Comparison of ENCODE assay signal across 8 mouse cellular contexts in the genomic region with DNA sequence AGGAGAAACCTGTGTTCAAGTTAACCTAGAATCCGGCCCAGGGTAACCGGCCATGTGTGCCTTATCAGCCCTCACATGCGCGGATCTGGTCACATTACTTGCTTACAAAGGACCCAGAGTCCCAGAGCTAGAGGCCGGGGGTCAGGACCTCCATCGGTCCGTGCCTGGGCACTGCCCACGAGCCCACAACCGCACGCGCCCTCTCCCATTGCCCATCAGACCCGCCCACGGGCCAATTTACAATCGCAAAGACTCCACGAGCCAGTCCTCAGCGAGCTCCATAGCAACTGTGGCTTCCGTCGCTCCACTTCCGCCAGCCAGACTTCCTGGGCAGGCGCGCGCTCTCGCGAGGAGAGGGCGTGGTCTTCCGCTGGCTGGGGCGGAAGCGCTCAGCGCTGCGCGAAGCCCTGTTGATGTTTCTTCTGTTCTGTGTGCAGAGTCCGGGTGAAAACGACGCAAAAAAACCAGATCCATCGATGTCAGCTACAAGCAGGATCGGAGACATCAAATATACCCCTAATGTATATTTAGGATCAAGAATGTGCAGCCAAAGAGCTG. TPM values are rescaled to one million over a fixed set of nuclear protein-coding genes. Genes with fewer than 3 reads are reported as not detected.
A peak's percentile ranks its signal among the peaks of the same experiment; 100 is the strongest.
DNase-seq lines count a peak whose midpoint lies in the region; ATAC-seq and TF ChIP-seq lines count a peak whose summit lies in the region.

A gene (minus strand): TSS at position 326 of the 558 bp plus-strand sequence.

- no peak for TF ChIP-seq RAD21 in CH12.LX (IDR thresholded peaks at IDR 0.05; ENCODE audit: low read depth, low read length)

- peaks cover 13% of the 10 kb centered on the region for H3K79me2 ChIP-seq in CH12.LX (replicated peaks; ENCODE audit: control insufficient read depth, extremely low read depth, insufficient read depth, poor library complexity, severe bottlenecking)

- peak within 1 kb of the TSS; percentile 60; the same call in 1 of the 2 replicates for H3K27ac ChIP-seq in CH12.LX (ENCODE audit: insufficient read depth, low read depth)
- no peak within 1 kb of the TSS for H3K27ac ChIP-seq in forebrain, embryonic 11.5 days (ENCODE audit: low read depth, low read length)
- H3K27ac ChIP-seq in heart, embryonic 16.5 days (ENCODE audit: low read length): peak within 1 kb of the TSS; percentile 72
- peak within 1 kb of the TSS; percentile 88 for H3K27ac ChIP-seq in liver, embryonic 15.5 days (replicated peaks)
- no peak within 1 kb of the TSS for H3K27ac ChIP-seq in neural tube, embryonic 12.5 days

- peak; percentile 96 for ATAC-seq in forebrain, embryonic 11.5 days (replicated peaks; ENCODE audit: low FRiP score)
- peak; percentile 94 for ATAC-seq in heart, embryonic 16.5 days (replicated peaks; ENCODE audit: extremely low read depth, insufficient read depth, low FRiP score)
- peak; percentile 92 for ATAC-seq in liver, embryonic 15.5 days (ENCODE audit: insufficient read depth)
- peak; percentile 93 for ATAC-seq in neural tube, embryonic 12.5 days (ENCODE audit: low FRiP score, low read depth)

- dilution Hi-C loops in CH12.LX (cut with MboI; ENCODE audit: extremely low pct_ligation_motif_present, extremely low pct_unique_long_range_greater_than_20kb, low sequenced_read_pairs): no loop called here

- H3K36me3 ChIP-seq in CH12.LX (replicated peaks in 1 of 2; ENCODE audit: control insufficient read depth in 1 of 2, insufficient read depth in 1 of 2, low read length in 1 of 2): peaks cover 31 to 73% of the 10 kb centered on the region in 2 experiments
- H3K36me3 ChIP-seq in forebrain, embryonic 11.5 days (ENCODE audit: control insufficient read depth, insufficient read depth, low read length): peaks cover 4% of the 10 kb centered on the region; the same call in 1 of the 2 replicates
- H3K36me3 ChIP-seq in heart, embryonic 16.5 days (ENCODE audit: control insufficient read depth, insufficient read depth): peaks cover 9% of the 10 kb centered on the region; the same call in 1 of the 2 replicates
- peaks cover 28% of the 10 kb centered on the region for H3K36me3 ChIP-seq in liver, embryonic 15.5 days (replicated peaks)
- H3K36me3 ChIP-seq in neural tube, embryonic 12.5 days: peaks cover 37% of the 10 kb centered on the region

- peaks cover 3 to 35% of the 10 kb centered on the region in 2 experiments; a peak in 3 of 4 replicates for H3K4me1 ChIP-seq in CH12.LX (ENCODE audit: control insufficient read depth in 1 of 2, insufficient read depth in 2 of 2)
- H3K4me1 ChIP-seq in forebrain, embryonic 11.5 days (replicated peaks; ENCODE audit: control insufficient read depth, insufficient read depth, low read length): peaks cover 5% of the 10 kb centered on the region; the same call in 1 of the 2 replicates
- peaks cover 18% of the 10 kb centered on the region for H3K4me1 ChIP-seq in heart, embryonic 16.5 days (ENCODE audit: control insufficient read depth, insufficient read depth, low read length)
- H3K4me1 ChIP-seq in liver, embryonic 15.5 days (replicated peaks): peaks cover 44% of the 10 kb centered on the region
- peaks cover 24% of the 10 kb centered on the region for H3K4me1 ChIP-seq in neural tube, embryonic 12.5 days

- in situ Hi-C loops in CH12.LX (cut with MboI; ENCODE audit: low pct_ligation_motif_present, low pct_unique_long_range_greater_than_20kb, low sequenced_read_pairs): no loop called here

- peak within 1 kb of the TSS; percentile 85 to 97 (median 89) for H3K4me3 ChIP-seq in CH12.LX (replicated peaks in 1 of 3; ENCODE audit: low read depth in 2 of 3, low read length in 2 of 3, poor library complexity in 1 of 3)
- peak within 1 kb of the TSS; percentile 73 for H3K4me3 ChIP-seq in forebrain, embryonic 11.5 days (ENCODE audit: low read depth, low read length)
- peak within 1 kb of the TSS; percentile 87 for H3K4me3 ChIP-seq in heart, embryonic 16.5 days (ENCODE audit: low read length)
- peak within 1 kb of the TSS; percentile 88 for H3K4me3 ChIP-seq in liver, embryonic 15.5 days (replicated peaks)
- peak within 1 kb of the TSS; percentile 56 for H3K4me3 ChIP-seq in neural tube, embryonic 12.5 days

- DNase-seq in CH12.LX (ENCODE audit: extremely low read depth): peak; percentile 93
- peak; percentile 88 for DNase-seq in c-Kit-positive CD71-positive TER-119-negative erythroid progenitor cells, embryonic 14.5 days (ENCODE audit: low read depth)
- peak; percentile 95 for DNase-seq in forebrain, embryonic 11.5 days (ENCODE audit: low spot score)
- DNase-seq in kidney, postnatal 36 days: peak; percentile 94 to 96
- peak; percentile 86 for DNase-seq in telencephalon, adult 2 months (ENCODE audit: low read depth, low spot score)

- WGBS in forebrain, embryonic 11.5 days: under 1% methylated on average over 36 of the region's 36 CpGs
- under 1% methylated on average over 36 of the region's 36 CpGs for WGBS in heart, embryonic 16.5 days
- under 1% methylated on average over 36 of the region's 36 CpGs for WGBS in liver, embryonic 15.5 days (ENCODE audit: insufficient replicate concordance)
- WGBS in neural tube, embryonic 12.5 days: under 1% methylated on average over 36 of the region's 36 CpGs

- no peak for TF ChIP-seq EP300 in CH12.LX (IDR thresholded peaks at IDR 0.05; ENCODE audit: low read length)

- TF ChIP-seq POLR2A in CH12.LX (IDR thresholded peaks at IDR 0.05; ENCODE audit: low read depth, low read length): peak; percentile 89

- H3K9me3 ChIP-seq in CH12.LX (replicated peaks; ENCODE audit: low read length): no peaks in the 10 kb centered on the region
- H3K9me3 ChIP-seq in forebrain, embryonic 11.5 days (ENCODE audit: control insufficient read depth, low read length): no peaks in the 10 kb centered on the region
- no peaks in the 10 kb centered on the region for H3K9me3 ChIP-seq in heart, embryonic 16.5 days (replicated peaks; ENCODE audit: control insufficient read depth, low read length)
- H3K9me3 ChIP-seq in liver, embryonic 15.5 days (replicated peaks): no peaks in the 10 kb centered on the region
- no peaks in the 10 kb centered on the region for H3K9me3 ChIP-seq in neural tube, embryonic 12.5 days

- H3K9ac ChIP-seq in CH12.LX (ENCODE audit: insufficient read depth, low read depth): peak within 1 kb of the TSS; percentile 97
- peak within 1 kb of the TSS; percentile 81 for H3K9ac ChIP-seq in forebrain, embryonic 11.5 days (ENCODE audit: low read length)
- peak within 1 kb of the TSS; percentile 83 for H3K9ac ChIP-seq in heart, embryonic 16.5 days (ENCODE audit: low read length)
- H3K9ac ChIP-seq in liver, embryonic 15.5 days: peak within 1 kb of the TSS; percentile 74
- peak within 1 kb of the TSS; percentile 44 for H3K9ac ChIP-seq in neural tube, embryonic 12.5 days

- no peak for TF ChIP-seq CTCF in CH12.LX (conservative IDR thresholded peaks at IDR 0.05 in 1 of 2, IDR thresholded peaks at IDR 0.05 in 1 of 2; ENCODE audit: low read depth in 2 of 2, low read length in 2 of 2)

- H3K27me3 ChIP-seq in CH12.LX (replicated peaks): no peaks in the 10 kb centered on the region
- no peaks in the 10 kb centered on the region for H3K27me3 ChIP-seq in forebrain, embryonic 11.5 days (ENCODE audit: control insufficient read depth, insufficient read depth, low read length)
- no peaks in the 10 kb centered on the region for H3K27me3 ChIP-seq in heart, embryonic 16.5 days (ENCODE audit: control insufficient read depth, insufficient read depth, low read length)
- H3K27me3 ChIP-seq in liver, embryonic 15.5 days: no peaks in the 10 kb centered on the region; the same call in 1 of the 2 replicates
- H3K27me3 ChIP-seq in neural tube, embryonic 12.5 days (replicated peaks): no peaks in the 10 kb centered on the region

- peak within 1 kb of the TSS; percentile 95 for H3K4me2 ChIP-seq in CH12.LX (ENCODE audit: insufficient read depth, low read depth, poor library complexity, severe bottlenecking)
- H3K4me2 ChIP-seq in forebrain, embryonic 11.5 days (ENCODE audit: low read depth, low read length, severe bottlenecking): peak within 1 kb of the TSS; percentile 92
- peak within 1 kb of the TSS; percentile 86 for H3K4me2 ChIP-seq in heart, embryonic 16.5 days (ENCODE audit: low read depth, low read length)
- peak within 1 kb of the TSS; percentile 91 for H3K4me2 ChIP-seq in liver, embryonic 15.5 days
- peak within 1 kb of the TSS; percentile 81 for H3K4me2 ChIP-seq in neural tube, embryonic 12.5 days (replicated peaks)

TF ChIP-seq in CH12.LX, 34 proteins besides CTCF, POLR2A, EP300 and RAD21 (continues in another document):
- TF ChIP-seq ZKSCAN1 (IDR thresholded peaks at IDR 0.05; ENCODE audit: borderline replicate concordance, low read depth, low read length): no peak
- TF ChIP-seq MYC (IDR thresholded peaks at IDR 0.05; ENCODE audit: low read depth, low read length): peak; percentile 90
- TF ChIP-seq IRF4 (IDR thresholded peaks at IDR 0.05; ENCODE audit: low read depth, low read length): no peak; the same call in 1 of the 2 replicates
- no peak for TF ChIP-seq USF1 (IDR thresholded peaks at IDR 0.05; ENCODE audit: low read depth, low read length)
- peak; percentile 95 for TF ChIP-seq MXI1 (IDR thresholded peaks at IDR 0.05; ENCODE audit: low read depth, low read length)
- TF ChIP-seq CHD2 (IDR thresholded peaks at IDR 0.05; ENCODE audit: low read length): peak; percentile 99
- no peak for TF ChIP-seq UBTF (IDR thresholded peaks at IDR 0.05; ENCODE audit: low read depth, low read length)
- no peak for TF ChIP-seq RCOR1 (conservative IDR thresholded peaks at IDR 0.05; ENCODE audit: low read depth, low read length)
- TF ChIP-seq MAX (IDR thresholded peaks at IDR 0.05; ENCODE audit: low read length): peak; percentile 40; the same call in 1 of the 2 replicates
- peak; percentile 95 for TF ChIP-seq NELFE (IDR thresholded peaks at IDR 0.05; ENCODE audit: low read depth, low read length)
- TF ChIP-seq TBP (conservative IDR thresholded peaks at IDR 0.05; ENCODE audit: low read depth, low read length): peak; percentile 71; the same call in 1 of the 2 replicates
- peak; percentile 86 for TF ChIP-seq HCFC1 (IDR thresholded peaks at IDR 0.05; ENCODE audit: low read depth, low read length)
- no peak for TF ChIP-seq JUN (IDR thresholded peaks at IDR 0.05; ENCODE audit: insufficient read depth, low read depth, low read length)
- TF ChIP-seq E2F4 (IDR thresholded peaks at IDR 0.05; ENCODE audit: insufficient replicate concordance, low read depth, low read length): no peak
- TF ChIP-seq MAFK (IDR thresholded peaks at IDR 0.05; ENCODE audit: insufficient replicate concordance, low read length): no peak
- TF ChIP-seq ETS1 (conservative IDR thresholded peaks at IDR 0.05; ENCODE audit: low read depth, low read length): no peak

RNA-seq across cellular contexts. Expression of the gene that starts here (rescaled TPM):
- total RNA-seq in CH12.LX (2012; rRNA removed) (42.4 and 48.9 TPM in 2 replicates), CH12.LX (2014; rRNA removed) (55.7 and 64.2 TPM in 2 replicates)
- polyA plus RNA-seq in CH12.LX (2012; ENCODE audit: insufficient read length, low read depth): 44.6 and 48.1 TPM in 2 replicates
- 40.5 and 41.6 TPM in 2 replicates for polyA plus RNA-seq in forebrain, embryonic 11.5 days (2014; fragmentation: Nextera tagmentation; extraction: Ambion mirVana)
- 19.7 and 21.5 TPM in 2 replicates for polyA plus RNA-seq in heart, embryonic 16.5 days (2015; fragmentation: Nextera tagmentation; extraction: Ambion mirVana)
- 13.2 and 13.7 TPM in 2 replicates for polyA plus RNA-seq in liver, embryonic 15.5 days (2015; fragmentation: Nextera tagmentation; extraction: Ambion mirVana)
- 39.6 and 42.0 TPM in 2 replicates for polyA plus RNA-seq in neural tube, embryonic 12.5 days (2016; fragmentation: Nextera tagmentation; extraction: Ambion mirVana)

Comparison
In these comparisons a context has a peak if more than half of its experiments do, and no peak if none do; other contexts are left out.
1. H3K27ac ChIP-seq: peak in CH12.LX (single experiment), heart, embryonic 16.5 days (single experiment) and liver, embryonic 15.5 days (single experiment); none in forebrain, embryonic 11.5 days (single experiment) and neural tube, embryonic 12.5 days (single experiment).
2. H3K9ac ChIP-seq: peak in every context shown above with its lines; median percentile 97 in CH12.LX; 83 in heart, embryonic 16.5 days; 81 in forebrain, embryonic 11.5 days; 74 in liver, embryonic 15.5 days; 44 in neural tube, embryonic 12.5 days.
3. Peak in every context shown above with its lines, with median percentiles within 50 percentile points of each other: DNase-seq, H3K4me2 ChIP-seq, H3K4me3 ChIP-seq and ATAC-seq.